Comparison of ENCODE assay signal across 10 mouse cellular contexts in the genomic region with DNA sequence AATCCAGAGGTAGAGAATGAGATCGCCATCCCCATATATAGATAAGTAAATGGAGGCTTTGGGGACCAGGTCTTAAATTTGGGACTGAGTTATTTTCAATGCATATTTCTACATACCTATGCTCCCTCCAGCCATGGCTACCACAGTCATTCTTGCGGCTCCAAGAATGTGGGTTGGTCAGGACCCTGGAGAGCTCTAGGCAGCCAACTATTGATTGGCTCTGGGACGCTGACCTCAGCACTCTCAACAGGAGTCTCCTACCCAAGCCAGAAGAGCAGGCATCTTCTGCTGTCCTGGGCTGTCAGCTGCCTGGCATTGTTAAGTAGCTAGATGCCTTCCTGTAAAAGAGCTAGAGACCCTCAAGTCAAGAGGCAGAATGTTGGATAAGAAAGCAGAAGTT.
DNase-seq lines count a peak whose midpoint lies in the region; ATAC-seq and TF ChIP-seq lines count a peak whose summit lies in the region.
"Had no signal": no experiment of that assay in that cellular context is flagged by ENCODE, and none has a peak within 500 bp of the region (broad histone marks: within the 10 kb centered on the region; RNA-seq: fewer than 3 reads in every experiment).

No protein-coding gene starts in this region.

- no peak overlapping the region for H3K27ac ChIP-seq in heart, postnatal 0 days (ENCODE audit: low read depth)
- no peak overlapping the region for H3K27ac ChIP-seq in gastrocnemius, adult 2 months

- no peaks in the 10 kb centered on the region for H3K36me3 ChIP-seq in heart, postnatal 0 days (replicated peaks; ENCODE audit: control insufficient read depth, insufficient read depth, low read length)

- H3K9me3 ChIP-seq in heart, postnatal 0 days (replicated peaks; ENCODE audit: control insufficient read depth, low read length), result no peaks in the 10 kb centered on the region

- no peak overlapping the region for H3K4me2 ChIP-seq in heart, postnatal 0 days (ENCODE audit: low read depth, low read length)

- TF ChIP-seq CTCF in heart, postnatal 0 days (IDR thresholded peaks at IDR 0.05; ENCODE audit: low read depth), result no peak
- TF ChIP-seq CTCF in gastrocnemius, adult 2 months (IDR thresholded peaks at IDR 0.05), result no peak

- intact Hi-C loops in heart, postnatal 25 days (cut with DNase I), result no loop called here
- intact Hi-C loops in gastrocnemius, adult 2 months (cut with DNase I), result no loop called here
- intact Hi-C loops in gastrocnemius, postnatal 14 days (cut with DNase I; ENCODE audit: low total_unique reads), result no loop called here

- no peak overlapping the region for H3K4me3 ChIP-seq in heart, postnatal 0 days (ENCODE audit: low read depth, low read length)
- no peak overlapping the region for H3K4me3 ChIP-seq in gastrocnemius, adult 2 months

- no peaks in the 10 kb centered on the region for H3K4me1 ChIP-seq in heart, postnatal 0 days (ENCODE audit: control insufficient read depth, insufficient read depth)

- DNase-seq in heart, postnatal 0 days (ENCODE audit: low spot score), result peak; percentile 16
- no peak for DNase-seq in heart, postnatal 25 days (ENCODE audit: low spot score)
- peak; percentile 33 for DNase-seq in ovary, postnatal 14 days (ENCODE audit: low spot score)
- DNase-seq in ovary, adult 18-20 months (ENCODE audit: low spot score), result no peak
- DNase-seq in forelimb bud, embryonic 11.5 days (ENCODE audit: low read depth, low spot score), result peak; percentile 73
- DNase-seq in retina, postnatal 1 day, result peak; percentile 77
- DNase-seq in gastrocnemius, adult 2 months, result no peak
- no peak for DNase-seq in gastrocnemius, postnatal 14 days
- DNase-seq: cerebellum, postnatal 25 days had no signal

- no peaks in the 10 kb centered on the region for H3K27me3 ChIP-seq in heart, postnatal 0 days (ENCODE audit: control insufficient read depth, insufficient read depth, low read length)

- WGBS in heart, postnatal 0 days, result 6% methylated on average over 3 of the region's 3 CpGs

- no peak for ATAC-seq in heart, postnatal 0 days (ENCODE audit: insufficient read depth, low read depth)
- ATAC-seq: CD4-positive, CD25-positive, alpha-beta regulatory T cell, adult 4 months had no signal

- TF ChIP-seq EP300 in heart, postnatal 0 days (IDR thresholded peaks at IDR 0.05; ENCODE audit: low read depth), result no peak

- no peak overlapping the region for H3K9ac ChIP-seq in heart, postnatal 0 days (replicated peaks; ENCODE audit: low read depth, low read length)

Comparison
In these comparisons a context has a peak if more than half of its experiments do, and no peak if none do; other contexts are left out.
1. DNase-seq: peak in heart, postnatal 0 days (single experiment), ovary, postnatal 14 days (single experiment), forelimb bud, embryonic 11.5 days (single experiment) and retina, postnatal 1 day (single experiment); none in heart, postnatal 25 days (single experiment), ovary, adult 18-20 months (single experiment), gastrocnemius, adult 2 months (single experiment) and gastrocnemius, postnatal 14 days (single experiment).